Mouse (Mus musculus): ENCODE measurements around the gene Sycn. TPM values are rescaled to one million over a fixed set of nuclear protein-coding genes. Genes with fewer than 3 reads are reported as not detected.

The Sycn gene
- total RNA-seq, 1 experiment from 2014 or later: not detected

DNA sequence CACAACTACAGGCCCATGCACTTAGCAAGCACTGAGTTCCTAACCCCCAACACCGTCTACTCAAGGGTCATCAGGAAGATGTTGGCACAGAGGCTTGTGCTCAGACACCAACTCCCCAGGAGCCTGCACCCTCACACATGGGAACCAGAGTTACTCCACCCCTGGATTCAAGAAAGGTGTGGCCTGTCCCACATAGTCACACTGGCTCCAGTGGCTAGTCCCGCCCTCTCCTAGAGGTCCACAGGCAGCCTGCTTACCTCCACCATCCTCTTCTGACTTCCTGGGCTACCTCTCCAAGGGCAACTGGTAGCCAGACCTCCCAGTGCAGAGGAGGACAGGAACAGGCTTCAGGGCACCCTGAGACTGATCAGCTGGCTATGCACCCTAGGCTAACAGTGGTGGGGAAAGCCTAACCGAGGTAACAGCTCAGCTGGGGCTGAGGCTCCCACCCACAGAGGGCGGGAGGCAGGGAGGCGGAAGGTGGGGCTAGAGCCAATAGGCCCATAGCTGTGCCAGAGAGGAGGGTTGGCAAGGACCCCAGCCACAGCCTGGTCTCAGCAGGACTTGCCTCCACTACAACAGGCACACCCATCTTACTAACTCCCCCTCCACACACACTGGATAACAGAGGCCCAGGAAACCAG, 35.7 kb downstream of the Sycn start:
- no peak; a peak in 1 of 4 replicates for ATAC-seq (replicated peaks in 1 of 2; ENCODE audit: insufficient read depth in 1 of 2, low FRiP score in 2 of 2, low TSS enrichment in 1 of 2, low read depth in 1 of 2, poor library complexity in 2 of 2, severe bottlenecking in 2 of 2)

DNA sequence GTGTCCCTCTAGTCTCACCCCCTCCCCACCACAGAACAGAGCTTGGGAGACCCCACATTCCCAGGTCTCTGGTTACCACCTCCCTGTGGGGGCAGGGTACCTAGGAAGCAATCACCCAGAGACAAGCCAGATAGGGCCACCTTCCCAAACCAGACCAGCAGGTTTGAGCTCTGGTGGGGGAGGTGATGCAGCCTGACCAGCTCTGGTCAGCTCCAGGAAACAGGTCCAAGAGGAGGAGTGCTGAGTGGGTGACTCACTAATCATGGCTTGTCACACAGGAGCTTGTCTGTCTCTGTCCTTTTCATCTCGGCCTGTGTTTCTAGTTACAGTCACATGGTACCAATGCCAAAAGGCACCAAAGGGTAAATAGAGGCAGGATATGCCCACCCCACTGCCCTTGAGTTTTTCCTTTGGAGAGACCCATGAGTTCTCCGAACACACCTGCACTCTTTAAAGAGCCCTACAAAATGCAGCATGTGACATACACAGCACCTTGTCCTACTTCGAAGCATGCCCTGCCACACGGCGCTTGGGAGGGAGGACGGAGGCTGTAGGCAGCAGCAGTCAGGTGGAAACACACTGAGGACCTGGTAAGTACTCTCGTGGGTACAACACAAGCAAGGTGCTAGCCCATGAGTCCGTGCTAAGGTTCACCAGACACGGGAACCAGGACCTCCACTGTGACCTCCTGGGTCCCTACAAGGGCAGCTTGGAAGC, 37.3 kb downstream of the Sycn start:
- ATAC-seq (replicated peaks in 1 of 2; ENCODE audit: insufficient read depth in 1 of 2, low FRiP score in 2 of 2, low TSS enrichment in 1 of 2, low read depth in 1 of 2, poor library complexity in 2 of 2, severe bottlenecking in 2 of 2): no peak

DNA sequence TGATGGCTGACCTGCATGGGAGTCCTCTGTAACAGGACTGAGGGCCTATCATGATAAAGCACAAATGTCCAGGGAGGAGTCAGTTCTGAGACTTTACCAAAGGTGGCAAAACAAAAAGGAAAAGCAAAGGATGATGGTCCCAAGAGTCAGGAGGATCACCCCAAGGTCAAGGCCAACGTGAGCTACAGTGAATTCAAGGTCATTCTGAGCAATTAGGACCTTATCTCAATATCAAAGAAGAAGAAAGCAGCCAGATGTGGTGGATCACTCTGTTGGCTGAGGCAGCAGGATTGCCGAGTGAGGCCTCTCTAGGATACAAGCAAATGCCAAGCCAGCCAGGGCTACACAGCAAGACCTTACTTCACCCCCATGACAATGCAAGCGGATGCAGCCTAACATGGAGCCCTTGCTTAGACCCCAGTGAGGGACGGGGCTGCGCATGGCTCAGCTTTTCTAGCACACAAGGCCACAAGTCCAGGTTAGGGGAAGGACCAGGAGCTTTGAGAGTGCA, 37.9 kb downstream of the Sycn start:
- ATAC-seq (replicated peaks in 1 of 2; ENCODE audit: insufficient read depth in 1 of 2, low FRiP score in 2 of 2, low TSS enrichment in 1 of 2, low read depth in 1 of 2, poor library complexity in 2 of 2, severe bottlenecking in 2 of 2): no peak

- ATAC-seq (replicated peaks in 1 of 2; ENCODE audit: insufficient read depth in 1 of 2, low FRiP score in 2 of 2, low TSS enrichment in 1 of 2, low read depth in 1 of 2, poor library complexity in 2 of 2, severe bottlenecking in 2 of 2): no peak
Observed at GRCm38 (mm10) chr7:28579826-28580225, 39.1 kb downstream of the Sycn start.

GRCm38 (mm10) chr7:28581721-28582120, 41.0 kb downstream of the Sycn start:
- ATAC-seq (replicated peaks in 1 of 2; ENCODE audit: insufficient read depth in 1 of 2, low FRiP score in 2 of 2, low TSS enrichment in 1 of 2, low read depth in 1 of 2, poor library complexity in 2 of 2, severe bottlenecking in 2 of 2): no peak

GRCm38 (mm10) chr7:28582841-28583240, 42.2 kb downstream of the Sycn start:
- ATAC-seq (replicated peaks in 1 of 2; ENCODE audit: insufficient read depth in 1 of 2, low FRiP score in 2 of 2, low TSS enrichment in 1 of 2, low read depth in 1 of 2, poor library complexity in 2 of 2, severe bottlenecking in 2 of 2): no peak

DNA sequence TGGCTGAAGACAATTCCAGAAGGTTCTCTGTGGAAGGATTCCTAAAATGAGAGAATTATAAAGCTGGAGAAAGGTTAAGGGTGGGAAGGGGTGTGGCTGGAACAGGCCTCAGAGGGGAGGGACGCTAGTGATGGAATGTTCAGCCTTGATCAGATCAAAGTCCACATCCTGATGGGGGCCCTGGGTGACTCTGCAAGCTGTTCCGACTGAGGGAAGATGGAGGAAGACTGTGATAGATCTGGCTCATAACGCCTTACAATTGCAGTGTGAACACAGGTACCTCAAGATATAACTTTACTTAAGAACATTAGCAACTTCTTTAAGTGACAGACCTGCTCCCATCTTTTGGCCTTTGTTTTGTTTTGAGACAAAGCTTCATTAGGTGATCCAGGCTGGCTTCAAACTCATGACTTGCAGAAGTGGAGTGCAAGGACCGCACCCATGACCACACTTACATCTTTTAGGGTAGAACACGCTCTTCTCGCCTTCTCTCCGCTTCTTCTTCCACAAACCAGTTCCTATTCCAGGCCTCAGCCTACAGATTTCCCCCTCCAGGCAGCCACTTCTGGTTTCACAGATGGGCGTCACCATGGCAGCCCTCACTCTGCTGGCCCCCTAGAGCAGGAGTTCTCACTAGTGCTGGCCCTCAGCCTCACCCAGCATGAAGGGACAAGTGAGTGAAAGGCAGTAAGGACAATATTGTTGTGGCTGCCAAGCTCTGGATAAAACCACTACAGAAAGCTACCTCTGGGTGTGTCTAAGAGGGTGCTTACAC, 43.1 kb downstream of the Sycn start:
- no peak for ATAC-seq (replicated peaks in 1 of 2; ENCODE audit: insufficient read depth in 1 of 2, low FRiP score in 2 of 2, low TSS enrichment in 1 of 2, low read depth in 1 of 2, poor library complexity in 2 of 2, severe bottlenecking in 2 of 2)

- ATAC-seq (replicated peaks in 1 of 2; ENCODE audit: insufficient read depth in 1 of 2, low FRiP score in 2 of 2, low TSS enrichment in 1 of 2, low read depth in 1 of 2, poor library complexity in 2 of 2, severe bottlenecking in 2 of 2): no peak
Observed at GRCm38 (mm10) chr7:28584468-28584867, 43.8 kb downstream of the Sycn start.

DNA sequence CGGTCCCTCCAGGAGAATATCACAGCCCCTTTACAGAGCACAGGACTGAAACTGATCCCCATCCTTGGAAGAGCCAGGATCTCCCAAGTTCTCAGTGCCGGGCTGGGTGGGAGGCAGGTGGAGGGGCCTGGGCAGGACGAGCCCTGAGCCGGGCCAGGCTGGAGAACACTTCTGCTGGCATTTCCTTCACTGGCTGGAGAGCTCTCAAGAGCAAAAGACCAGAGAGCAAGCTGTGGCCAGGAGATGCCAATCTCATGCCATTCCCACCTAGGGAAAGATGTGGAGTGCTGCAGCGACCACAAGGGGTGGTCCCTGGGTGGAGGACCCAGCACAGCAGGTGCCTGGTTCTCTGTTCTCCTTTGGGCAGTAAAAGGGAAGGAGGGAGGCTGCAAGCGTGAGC, 44.3 kb downstream of the Sycn start:
- ATAC-seq (replicated peaks in 1 of 2; ENCODE audit: insufficient read depth in 1 of 2, low FRiP score in 2 of 2, low TSS enrichment in 1 of 2, low read depth in 1 of 2, poor library complexity in 2 of 2, severe bottlenecking in 2 of 2): no peak

GRCm38 (mm10) chr7:28586663-28587411, 46.2 kb downstream of the Sycn start:
- no peak for ATAC-seq (replicated peaks in 1 of 2; ENCODE audit: insufficient read depth in 1 of 2, low FRiP score in 2 of 2, low TSS enrichment in 1 of 2, low read depth in 1 of 2, poor library complexity in 2 of 2, severe bottlenecking in 2 of 2)

DNA sequence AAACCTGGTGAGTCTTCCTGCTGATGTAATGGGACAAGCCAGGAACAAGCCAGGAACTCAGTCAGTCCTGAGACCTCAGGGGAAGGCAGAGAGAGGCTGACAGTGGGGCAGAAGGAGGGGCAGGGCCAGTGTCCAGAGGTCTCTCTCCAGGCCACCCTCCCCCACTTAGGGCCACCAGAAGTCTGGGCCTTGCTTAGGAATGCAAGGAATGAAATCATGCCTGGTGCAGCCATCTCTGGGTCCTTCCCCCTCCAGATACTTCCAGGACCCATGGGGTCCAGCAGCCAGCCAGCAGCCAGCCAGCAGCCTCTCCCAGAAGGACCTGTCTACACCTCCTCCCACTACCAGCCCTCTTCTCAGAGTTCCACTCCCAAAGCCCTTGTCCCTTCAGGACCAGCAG, 47.0 kb downstream of the Sycn start:
- ATAC-seq (replicated peaks in 1 of 2; ENCODE audit: insufficient read depth in 1 of 2, low FRiP score in 2 of 2, low TSS enrichment in 1 of 2, low read depth in 1 of 2, poor library complexity in 2 of 2, severe bottlenecking in 2 of 2): no peak

Other genes starting within 250 kb of the Sycn start
- gene Selenov, start 249.7 kb upstream of the Sycn start, total RNA-seq (2017): not detected in 2 replicates
- 0.25 TPM in 1 of 2 replicates, not detected in the other for gene Dll3, start 238.6 kb upstream of the Sycn start, total RNA-seq (2017)
- 27.8 and 42.9 TPM in 2 replicates for gene Timm50, start 228.8 kb upstream of the Sycn start, total RNA-seq (2017)
- 66.2 and 71.9 TPM in 2 replicates for gene Supt5, start 202.1 kb upstream of the Sycn start, total RNA-seq (2017)
- 943 and 1,083 TPM in 2 replicates for gene Rps16, start 190.2 kb upstream of the Sycn start, total RNA-seq (2017)
- gene Plekhg2, start 168.3 kb upstream of the Sycn start, total RNA-seq (2017): 3.5 and 12.5 TPM in 2 replicates
- gene Zfp36, start 160.6 kb upstream of the Sycn start, total RNA-seq (2017): 166 and 198 TPM in 2 replicates
- gene Med29, start 148.2 kb upstream of the Sycn start, total RNA-seq (2017): 15.8 and 32.4 TPM in 2 replicates
- 181 and 184 TPM in 2 replicates for gene Paf1, start 147.9 kb upstream of the Sycn start, total RNA-seq (2017)
- gene Gmfg, start 103.4 kb upstream of the Sycn start, total RNA-seq (2017): 584 and 882 TPM in 2 replicates
- 2.2 and 8.7 TPM in 2 replicates for gene Lrfn1, start 88.9 kb upstream of the Sycn start, total RNA-seq (2017)
- gene Ifnl2, start 30.4 kb upstream of the Sycn start, total RNA-seq (2017): not detected in 2 replicates
- gene Ifnl3, start 18.0 kb upstream of the Sycn start, total RNA-seq (2017): not detected in 2 replicates
- not detected in 2 replicates for gene Nccrp1, start 6.4 kb downstream of the Sycn start, total RNA-seq (2017)
- 5.2 and 6.3 TPM in 2 replicates for gene Samd4b, start 57.3 kb downstream of the Sycn start, total RNA-seq (2017)
- 7.0 and 10.4 TPM in 2 replicates for gene Pak4, start 57.3 kb downstream of the Sycn start, total RNA-seq (2017)
- gene Acp7, start 90.4 kb downstream of the Sycn start, total RNA-seq (2017): not detected in 2 replicates
- gene Fbxo27, start 152.0 kb downstream of the Sycn start, total RNA-seq (2017): not detected in 2 replicates
- gene Fbxo17, start 175.9 kb downstream of the Sycn start, total RNA-seq (2017): 1.1 and 2.1 TPM in 2 replicates
- 26.3 and 31.4 TPM in 2 replicates for gene Mrps12, start 200.9 kb downstream of the Sycn start, total RNA-seq (2017)
- 5.9 and 10.6 TPM in 2 replicates for gene Sars2, start 201.1 kb downstream of the Sycn start, total RNA-seq (2017)
- gene Ccer2, start 215.3 kb downstream of the Sycn start, total RNA-seq (2017): not detected in 2 replicates
- 27.7 and 37.4 TPM in 2 replicates for gene Sirt2, start 225.8 kb downstream of the Sycn start, total RNA-seq (2017)
- 12.4 and 13.1 TPM in 2 replicates for gene Nfkbib, start 226.6 kb downstream of the Sycn start, total RNA-seq (2017)
- gene Rinl, start 248.1 kb downstream of the Sycn start, total RNA-seq (2017): 40.5 and 51.7 TPM in 2 replicates